Mouse (Mus musculus) C2C12 (cell line): ENCODE measurements around the gene Spn.
A peak's percentile ranks its signal among the peaks of the same experiment; 100 is the strongest.

ENCODE experiments used
- CTCF ChIP-seq: IDR thresholded peaks from one replicate; pipeline ENCODE4 v1.5.1; 2011; ENCODE audit not compliant: control insufficient read depth, insufficient read depth, insufficient read length
- FOSL1 ChIP-seq: IDR thresholded peaks from one replicate; pipeline ENCODE4 v1.8.0; 2011; ENCODE audit warnings: mild to moderate bottlenecking, low read length; ENCODE audit not compliant: poor library complexity, insufficient read depth, severe bottlenecking
- MAX ChIP-seq: IDR thresholded peaks from one replicate; pipeline ENCODE4 v1.6.1; 2011; ENCODE audit warnings: mild to moderate bottlenecking, control low read depth
- MYOG ChIP-seq: IDR thresholded peaks from one replicate; pipeline ENCODE4 v1.6.1; 2011; ENCODE audit not compliant: control insufficient read depth, insufficient read length; ENCODE audit errors: extremely low read depth
- USF1 ChIP-seq: IDR thresholded peaks from one replicate; pipeline ENCODE4 v1.6.1; 2011; ENCODE audit warnings: low read depth, mild to moderate bottlenecking, control low read depth, moderate library complexity

- TF ChIP-seq CTCF = peak; percentile 67
- no peak for TF ChIP-seq MAX
- no peak for TF ChIP-seq USF1
- TF ChIP-seq FOSL1 = no peak
- TF ChIP-seq MYOG = no peak
These were observed 26.2 kb downstream of the Spn start for GRCm38 (mm10) chr7:127111461-127111860.
